Mouse (Mus musculus): ENCODE measurements around the gene Pla2g16. TPM values are rescaled to one million over a fixed set of nuclear protein-coding genes. Genes with fewer than 3 reads are reported as not detected.
A peak's percentile ranks its signal among the peaks of the same experiment; 100 is the strongest.

The Pla2g16 gene
- polyA plus RNA-seq, 1 experiment: 45.4 TPM

GRCm38 (mm10) chr19:7533891-7534290 is 23.4 kb upstream of the Pla2g16 start:
- Histone ChIP-seq H3K4me3 (ENCODE audit: insufficient read depth, low read length) (no peak overlapping the region), H3K27ac (ENCODE audit: insufficient read depth, low read length) (peak overlapping the region; percentile 17; the same call in 1 of the 2 replicates)
- TF ChIP-seq POLR2A (IDR thresholded peaks at IDR 0.05; ENCODE audit: extremely low read depth, insufficient read depth, low read length): no peak
- TF ChIP-seq CTCF (IDR thresholded peaks at IDR 0.05; ENCODE audit: extremely low read depth, insufficient read depth, low read length): no peak

GRCm38 (mm10) chr19:7548924-7549323 is 8.3 kb upstream of the Pla2g16 start:
- Histone ChIP-seq H3K27ac (ENCODE audit: insufficient read depth, low read length) (no peak overlapping the region), H3K4me1 (ENCODE audit: control insufficient read depth, insufficient read depth, low read length) (no peaks in the 10 kb centered on the region), H3K4me3 (ENCODE audit: insufficient read depth, low read length) (no peak overlapping the region)
- TF ChIP-seq POLR2A (IDR thresholded peaks at IDR 0.05; ENCODE audit: extremely low read depth, insufficient read depth, low read length): no peak
- TF ChIP-seq CTCF (IDR thresholded peaks at IDR 0.05; ENCODE audit: extremely low read depth, insufficient read depth, low read length): no peak

More at GRCm38 (mm10) chr19:7533891-7534290, 23.4 kb upstream of the Pla2g16 start:
- H3K4me1 ChIP-seq (ENCODE audit: control insufficient read depth, insufficient read depth, low read length): peaks cover 1% of the 10 kb centered on the region; the same call in 1 of the 2 replicates

- no peak overlapping the region for H3K27ac ChIP-seq (ENCODE audit: insufficient read depth, low read length)
- TF ChIP-seq CTCF (IDR thresholded peaks at IDR 0.05; ENCODE audit: extremely low read depth, insufficient read depth, low read length) (no peak), POLR2A (IDR thresholded peaks at IDR 0.05; ENCODE audit: extremely low read depth, insufficient read depth, low read length) (no peak)
- no peak overlapping the region for H3K4me3 ChIP-seq (ENCODE audit: insufficient read depth, low read length)
- H3K4me1 ChIP-seq (ENCODE audit: control insufficient read depth, insufficient read depth, low read length): no peaks in the 10 kb centered on the region
Measured at GRCm38 (mm10) chr19:7551550-7552300, 5.5 kb upstream of the Pla2g16 start.

- no peak overlapping the region for H3K27ac ChIP-seq (ENCODE audit: insufficient read depth, low read length)
- no peaks in the 10 kb centered on the region for H3K4me1 ChIP-seq (ENCODE audit: control insufficient read depth, insufficient read depth, low read length)
- no peak overlapping the region for H3K4me3 ChIP-seq (ENCODE audit: insufficient read depth, low read length)
- TF ChIP-seq POLR2A (IDR thresholded peaks at IDR 0.05; ENCODE audit: extremely low read depth, insufficient read depth, low read length) (no peak), CTCF (IDR thresholded peaks at IDR 0.05; ENCODE audit: extremely low read depth, insufficient read depth, low read length) (no peak)
Measured at GRCm38 (mm10) chr19:7552301-7552673, 5.0 kb upstream of the Pla2g16 start.

GRCm38 (mm10) chr19:7553441-7553840 is 3.8 kb upstream of the Pla2g16 start:
- Histone ChIP-seq H3K4me3 (ENCODE audit: insufficient read depth, low read length) (no peak overlapping the region), H3K4me1 (ENCODE audit: control insufficient read depth, insufficient read depth, low read length) (no peaks in the 10 kb centered on the region), H3K27ac (ENCODE audit: insufficient read depth, low read length) (no peak overlapping the region)
- TF ChIP-seq POLR2A (IDR thresholded peaks at IDR 0.05; ENCODE audit: extremely low read depth, insufficient read depth, low read length): no peak
- no peak for TF ChIP-seq CTCF (IDR thresholded peaks at IDR 0.05; ENCODE audit: extremely low read depth, insufficient read depth, low read length)

GRCm38 (mm10) chr19:7554881-7555280 is 2.4 kb upstream of the Pla2g16 start:
- Histone ChIP-seq H3K4me3 (ENCODE audit: insufficient read depth, low read length) (no peak overlapping the region), H3K4me1 (ENCODE audit: control insufficient read depth, insufficient read depth, low read length) (no peaks in the 10 kb centered on the region), H3K27ac (ENCODE audit: insufficient read depth, low read length) (no peak overlapping the region)
- TF ChIP-seq POLR2A (IDR thresholded peaks at IDR 0.05; ENCODE audit: extremely low read depth, insufficient read depth, low read length) (no peak), CTCF (IDR thresholded peaks at IDR 0.05; ENCODE audit: extremely low read depth, insufficient read depth, low read length) (no peak)

GRCm38 (mm10) chr19:7556641-7557040 is 618 bp upstream of the Pla2g16 start:
- Histone ChIP-seq H3K4me3 (ENCODE audit: insufficient read depth, low read length) (no peak overlapping the region), H3K27ac (ENCODE audit: insufficient read depth, low read length) (no peak overlapping the region), H3K4me1 (ENCODE audit: control insufficient read depth, insufficient read depth, low read length) (no peaks in the 10 kb centered on the region)
- TF ChIP-seq CTCF (IDR thresholded peaks at IDR 0.05; ENCODE audit: extremely low read depth, insufficient read depth, low read length) (no peak), POLR2A (IDR thresholded peaks at IDR 0.05; ENCODE audit: extremely low read depth, insufficient read depth, low read length) (no peak)

GRCm38 (mm10) chr19:7557844-7558243 is 585 bp downstream of the Pla2g16 start:
- no peaks in the 10 kb centered on the region for H3K4me1 ChIP-seq (ENCODE audit: control insufficient read depth, insufficient read depth, low read length)
- TF ChIP-seq POLR2A (IDR thresholded peaks at IDR 0.05; ENCODE audit: extremely low read depth, insufficient read depth, low read length): no peak
- TF ChIP-seq CTCF (IDR thresholded peaks at IDR 0.05; ENCODE audit: extremely low read depth, insufficient read depth, low read length): no peak
- peak overlapping the region; percentile 18; the same call in 1 of the 2 replicates for H3K27ac ChIP-seq (ENCODE audit: insufficient read depth, low read length)
- H3K4me3 ChIP-seq (ENCODE audit: insufficient read depth, low read length): peak overlapping the region; percentile 37

GRCm38 (mm10) chr19:7558675-7559074 is 1.4 kb downstream of the Pla2g16 start:
- Histone ChIP-seq H3K4me1 (ENCODE audit: control insufficient read depth, insufficient read depth, low read length) (no peaks in the 10 kb centered on the region), H3K27ac (ENCODE audit: insufficient read depth, low read length) (peak overlapping the region; percentile 49; the same call in 1 of the 2 replicates), H3K4me3 (ENCODE audit: insufficient read depth, low read length) (peak overlapping the region; percentile 37)
- no peak for TF ChIP-seq CTCF (IDR thresholded peaks at IDR 0.05; ENCODE audit: extremely low read depth, insufficient read depth, low read length)
- TF ChIP-seq POLR2A (IDR thresholded peaks at IDR 0.05; ENCODE audit: extremely low read depth, insufficient read depth, low read length): no peak

- H3K27ac ChIP-seq (ENCODE audit: insufficient read depth, low read length): no peak overlapping the region
- no peaks in the 10 kb centered on the region for H3K4me1 ChIP-seq (ENCODE audit: control insufficient read depth, insufficient read depth, low read length)
- TF ChIP-seq POLR2A (IDR thresholded peaks at IDR 0.05; ENCODE audit: extremely low read depth, insufficient read depth, low read length) (no peak), CTCF (IDR thresholded peaks at IDR 0.05; ENCODE audit: extremely low read depth, insufficient read depth, low read length) (no peak)
- no peak overlapping the region for H3K4me3 ChIP-seq (ENCODE audit: insufficient read depth, low read length)
Measured at GRCm38 (mm10) chr19:7559986-7560385, 2.7 kb downstream of the Pla2g16 start.
